ENCODE assay signal across 9 mouse cellular contexts in genomic region chr4:119204672-119205071, GRCm38 (mm10). TPM values are rescaled to one million over a fixed set of nuclear protein-coding genes. Genes with fewer than 3 reads are reported as not detected.
DNase-seq lines count a peak whose midpoint lies in the region; ATAC-seq and TF ChIP-seq lines count a peak whose summit lies in the region.
"Had no signal": no experiment of that assay in that cellular context is flagged by ENCODE, and none has a peak within 500 bp of the region (broad histone marks: within the 10 kb centered on the region; RNA-seq: fewer than 3 reads in every experiment).

No protein-coding gene starts in this region.

- peak; percentile 65 for DNase-seq in CD4-positive, CD25-positive, alpha-beta regulatory T cell, adult 2 months (ENCODE audit: low read depth, low spot score)
- DNase-seq in R1 (ENCODE audit: low read depth, low spot score): peak; percentile 74
- peak; percentile 79 for DNase-seq in hindbrain, embryonic 11.5 days (ENCODE audit: low spot score)
- DNase-seq in layer of hippocampus, adult 9-10 months (ENCODE audit: low spot score): peak; percentile 31
- DNase-seq in lung, postnatal 10 days: peak; percentile 75
- peak; percentile 80 for DNase-seq in retina, postnatal 1 day
- peak; percentile 47 for DNase-seq in yolk sac, embryonic 10.5 days (ENCODE audit: low spot score)

- H3K4me3 ChIP-seq in embryonic fibroblast, embryonic 13.5 days (ENCODE audit: insufficient read depth, low read length): no peak overlapping the region
- H3K4me3 ChIP-seq in hindbrain, embryonic 11.5 days (ENCODE audit: low read depth, low read length): no peak overlapping the region
- H3K4me3 ChIP-seq: heart, embryonic 13.5 days had no signal

- ATAC-seq in hindbrain, embryonic 11.5 days (ENCODE audit: low FRiP score): peak; percentile 57; the same call in 1 of the 2 replicates

- H3K9me3 ChIP-seq in hindbrain, embryonic 11.5 days (ENCODE audit: control insufficient read depth, low read length): no peaks in the 10 kb centered on the region
- H3K9me3 ChIP-seq: heart, embryonic 13.5 days had no signal

- TF ChIP-seq CTCF in embryonic fibroblast, embryonic 13.5 days (IDR thresholded peaks at IDR 0.05; ENCODE audit: borderline replicate concordance, insufficient read depth, low read length): peak; percentile 89

- WGBS in hindbrain, embryonic 11.5 days: 21% methylated on average over 8 of the region's 8 CpGs

- no peaks in the 10 kb centered on the region for H3K4me1 ChIP-seq in embryonic fibroblast, embryonic 13.5 days (ENCODE audit: control insufficient read depth, insufficient read depth, low read length)
- H3K4me1 ChIP-seq in hindbrain, embryonic 11.5 days (replicated peaks; ENCODE audit: control insufficient read depth, insufficient read depth, low read length): no peaks in the 10 kb centered on the region
- H3K4me1 ChIP-seq: heart, embryonic 13.5 days had no signal

- H3K4me2 ChIP-seq in hindbrain, embryonic 11.5 days (replicated peaks; ENCODE audit: low read depth, low read length): no peak overlapping the region
- H3K4me2 ChIP-seq: heart, embryonic 13.5 days had no signal

- TF ChIP-seq POLR2A in embryonic fibroblast, embryonic 13.5 days (IDR thresholded peaks at IDR 0.05; ENCODE audit: low read depth, low read length): no peak

- H3K36me3 ChIP-seq in hindbrain, embryonic 11.5 days (ENCODE audit: control insufficient read depth, insufficient read depth, low read length): peaks cover 5% of the 10 kb centered on the region; the same call in 1 of the 2 replicates

- no peaks in the 10 kb centered on the region for H3K27me3 ChIP-seq in hindbrain, embryonic 11.5 days (ENCODE audit: control insufficient read depth, insufficient read depth, low read length)
- H3K27me3 ChIP-seq: heart, embryonic 13.5 days had no signal

- no peak overlapping the region for H3K27ac ChIP-seq in embryonic fibroblast, embryonic 13.5 days (ENCODE audit: insufficient read depth, low read length)
- no peak overlapping the region for H3K27ac ChIP-seq in hindbrain, embryonic 11.5 days (ENCODE audit: low read depth, low read length)
- H3K27ac ChIP-seq: heart, embryonic 13.5 days had no signal

- no peak overlapping the region for H3K9ac ChIP-seq in hindbrain, embryonic 11.5 days (ENCODE audit: low read depth, low read length)
- H3K9ac ChIP-seq: heart, embryonic 13.5 days had no signal

RNA-seq across cellular contexts. Expression of gene Svbp, which starts 9.6 kb away (rescaled TPM):
- 42.2 and 57.6 TPM in 2 replicates for polyA plus RNA-seq in embryonic fibroblast, embryonic 13.5 days (2011; ENCODE audit: insufficient read length, low read depth, missing spikeins)
- 177 and 201 TPM in 2 replicates for polyA plus RNA-seq in hindbrain, embryonic 11.5 days (2014; fragmentation: Nextera tagmentation; extraction: Ambion mirVana)

RNA-seq across cellular contexts. Expression of gene Tmem269, which starts 13.3 kb away (rescaled TPM):
- polyA plus RNA-seq in embryonic fibroblast, embryonic 13.5 days (2011; ENCODE audit: insufficient read length, low read depth, missing spikeins): not detected in 2 replicates
- not detected in 2 replicates for polyA plus RNA-seq in hindbrain, embryonic 11.5 days (2014; fragmentation: Nextera tagmentation; extraction: Ambion mirVana)
- polyA plus RNA-seq: heart, embryonic 13.5 days had no signal

RNA-seq across cellular contexts. Expression of gene Ermap, which starts 14.9 kb away (rescaled TPM):
- 0.33 TPM in 1 of 2 replicates, not detected in the other for polyA plus RNA-seq in embryonic fibroblast, embryonic 13.5 days (2011; ENCODE audit: insufficient read length, low read depth, missing spikeins)
- 9.9 and 11.1 TPM in 2 replicates for polyA plus RNA-seq in hindbrain, embryonic 11.5 days (2014; fragmentation: Nextera tagmentation; extraction: Ambion mirVana)

RNA-seq across cellular contexts. Expression of gene AU022252, which starts 27.8 kb away (rescaled TPM):
- polyA plus RNA-seq in embryonic fibroblast, embryonic 13.5 days (2011; ENCODE audit: insufficient read length, low read depth, missing spikeins): 17.1 and 17.8 TPM in 2 replicates
- 31.1 and 37.0 TPM in 2 replicates for polyA plus RNA-seq in hindbrain, embryonic 11.5 days (2014; fragmentation: Nextera tagmentation; extraction: Ambion mirVana)

RNA-seq across cellular contexts. Expression of gene P3h1, which starts 28.0 kb away (rescaled TPM):
- 142 and 190 TPM in 2 replicates for polyA plus RNA-seq in embryonic fibroblast, embryonic 13.5 days (2011; ENCODE audit: insufficient read length, low read depth, missing spikeins)
- 15.4 and 17.9 TPM in 2 replicates for polyA plus RNA-seq in hindbrain, embryonic 11.5 days (2014; fragmentation: Nextera tagmentation; extraction: Ambion mirVana)
